Mouse (Mus musculus) right cerebral cortex, postnatal 4 days (tissue): ENCODE results near the gene Ncapd3.

Source experiments
- DNase-seq: peaks from one replicate; pipeline ENCODE4 v3.0.0-alpha.2; 2022

Gene Ncapd3

DNA sequence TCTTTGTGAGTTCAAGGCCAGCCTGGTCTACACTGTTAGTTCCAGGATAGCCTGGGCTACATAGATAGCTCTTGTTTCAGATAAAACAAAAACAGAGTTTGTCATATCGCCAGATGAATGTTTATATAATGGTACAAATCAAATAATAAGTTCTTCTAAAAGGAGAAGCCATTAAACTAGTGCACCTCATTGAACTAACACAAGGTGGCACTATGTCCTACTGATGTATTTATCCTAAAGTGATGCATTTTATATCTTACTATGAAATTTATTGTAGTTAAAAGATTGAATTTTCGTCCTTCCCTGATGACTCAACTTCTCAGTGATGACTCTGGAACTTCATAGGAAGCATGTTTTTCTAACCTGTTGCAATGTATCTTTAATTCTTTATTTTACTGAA is 19.5 kb downstream of the Ncapd3 start:
- no peak for DNase-seq

DNA sequence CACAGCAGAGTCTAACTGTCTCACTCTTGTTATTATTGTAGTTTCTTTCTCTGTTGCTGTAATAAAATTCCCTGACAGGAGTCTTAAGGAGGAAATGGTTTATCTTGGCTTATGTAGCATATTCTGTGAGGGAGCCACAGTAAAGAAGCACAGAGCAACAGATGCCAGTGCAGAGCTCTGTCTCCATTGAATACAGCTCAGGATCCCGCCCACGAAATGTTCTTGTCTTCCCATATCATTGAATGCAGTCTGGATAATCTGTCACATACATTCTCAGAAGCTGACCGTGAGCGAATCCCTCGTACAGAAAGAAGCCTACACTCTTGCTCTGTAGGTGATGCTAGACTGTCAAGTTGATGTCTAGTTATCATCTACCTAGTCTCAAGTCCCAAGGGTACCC is 28.4 kb downstream of the Ncapd3 start:
- no peak for DNase-seq

DNA sequence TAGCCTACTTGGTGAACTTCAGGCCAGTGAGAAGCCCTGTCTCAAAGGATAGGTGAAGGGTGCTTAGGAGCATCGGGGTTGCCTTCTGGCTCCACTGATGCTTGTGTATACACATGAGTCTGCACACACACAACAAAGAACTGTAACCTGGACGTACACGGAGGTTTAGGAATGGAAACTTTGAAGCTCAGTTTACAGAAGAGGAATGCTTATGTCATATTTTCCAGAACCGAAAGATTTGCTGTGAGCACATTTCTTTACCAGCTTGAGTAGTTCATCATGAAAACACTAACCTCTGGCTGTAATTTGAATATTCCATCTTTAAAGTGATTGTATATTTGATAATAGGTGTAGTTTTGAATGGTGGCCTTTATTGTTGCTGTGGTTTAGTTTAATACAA is 40.9 kb downstream of the Ncapd3 start:
- DNase-seq: no peak

GRCm38 (mm10) chr9:27074677-27075076 is 44.7 kb downstream of the Ncapd3 start:
- no peak for DNase-seq

DNA sequence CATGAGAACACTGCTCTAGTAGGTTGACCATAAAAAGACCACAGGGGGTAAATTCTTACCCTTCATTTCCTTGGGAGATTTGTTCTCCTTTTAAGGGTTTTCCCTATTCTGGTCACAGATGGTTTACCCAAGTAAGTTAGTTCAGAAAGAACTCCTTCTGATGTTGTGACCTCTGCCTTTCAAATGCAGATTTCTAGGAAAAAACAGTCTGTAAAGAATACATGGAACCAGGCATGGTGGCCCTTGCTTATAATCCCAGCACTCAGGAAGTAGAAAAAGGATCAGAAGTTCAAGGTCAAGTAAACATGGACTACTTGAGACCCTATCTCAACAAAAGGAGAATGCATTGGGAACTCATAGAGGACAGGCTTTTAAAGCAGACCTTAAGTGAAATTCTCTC is 45.8 kb downstream of the Ncapd3 start:
- DNase-seq: no peak

GRCm38 (mm10) chr9:27086256-27086655 is 56.3 kb downstream of the Ncapd3 start:
- no peak for DNase-seq

GRCm38 (mm10) chr9:27087402-27087801 is 57.4 kb downstream of the Ncapd3 start:
- no peak for DNase-seq

GRCm38 (mm10) chr9:27090134-27090533 is 60.2 kb downstream of the Ncapd3 start:
- DNase-seq: no peak

DNA sequence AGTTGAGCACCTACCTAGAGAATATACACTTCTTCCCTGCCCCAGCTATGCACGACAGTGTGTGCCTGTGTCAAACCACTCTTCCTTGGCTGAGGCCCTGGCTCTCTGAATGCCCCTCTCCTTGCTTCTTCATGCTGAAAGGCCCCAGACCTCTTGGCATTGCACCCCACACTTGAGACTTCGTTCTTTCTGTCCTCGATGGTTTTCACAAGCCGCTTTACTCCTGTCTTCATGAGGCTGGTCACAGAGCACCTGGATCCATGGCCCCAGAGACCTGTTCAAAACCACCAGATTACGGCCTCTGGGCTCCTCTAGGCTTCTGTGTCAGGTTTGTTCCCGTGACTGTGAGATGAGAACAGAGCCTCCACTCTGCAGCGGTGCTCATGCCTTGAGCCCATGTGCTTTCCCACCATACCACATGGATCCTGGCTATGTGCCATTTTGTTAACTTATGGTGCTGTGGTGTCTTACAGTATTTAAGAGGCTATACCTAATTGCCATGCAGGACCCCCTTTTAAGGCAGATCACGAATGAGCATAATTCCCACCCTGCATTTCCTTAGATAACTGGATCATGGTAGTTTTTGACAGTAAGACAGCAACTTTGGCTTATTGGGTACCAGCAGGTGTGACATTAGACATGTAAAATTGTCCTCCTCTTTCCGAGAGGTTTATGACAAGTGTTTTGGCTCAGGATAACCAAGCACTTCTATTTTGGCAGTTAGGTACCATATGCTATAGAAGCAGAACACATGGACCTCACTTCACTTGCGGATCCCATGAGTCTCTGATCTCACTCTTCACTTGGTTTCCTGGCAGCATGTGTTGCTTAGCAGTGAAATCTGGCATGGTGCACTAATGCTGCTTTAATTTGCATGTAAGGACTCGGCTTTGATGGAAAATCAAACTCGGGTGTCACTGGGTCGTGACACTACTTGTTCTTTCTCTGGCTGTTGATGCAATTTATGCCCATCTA is 61.1 kb downstream of the Ncapd3 start:
- no peak for DNase-seq

- no peak for DNase-seq
These were observed 62.9 kb downstream of the Ncapd3 start for GRCm38 (mm10) chr9:27092916-27093315.

- DNase-seq: no peak
These were observed 68.1 kb downstream of the Ncapd3 start for GRCm38 (mm10) chr9:27098092-27098491.

DNA sequence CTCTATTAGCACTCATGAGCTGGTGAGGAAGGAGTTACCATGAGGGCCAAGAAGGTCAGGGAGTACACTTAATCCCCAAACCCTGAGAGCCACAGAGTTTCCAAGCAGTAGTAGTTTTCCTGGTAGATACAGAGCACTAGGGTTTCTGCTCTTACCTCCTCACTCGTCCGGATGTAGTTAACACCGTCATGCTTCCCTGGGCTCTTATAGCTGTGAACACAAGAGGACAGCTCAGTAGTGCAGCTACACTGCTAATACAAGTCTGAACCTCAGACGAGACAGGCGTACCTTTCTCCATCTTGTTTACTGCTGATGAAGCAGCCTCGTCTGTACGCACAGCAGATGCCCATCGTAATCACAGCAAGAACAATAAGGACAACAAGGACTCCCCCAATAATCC is 68.6 kb downstream of the Ncapd3 start:
- no peak for DNase-seq

DNA sequence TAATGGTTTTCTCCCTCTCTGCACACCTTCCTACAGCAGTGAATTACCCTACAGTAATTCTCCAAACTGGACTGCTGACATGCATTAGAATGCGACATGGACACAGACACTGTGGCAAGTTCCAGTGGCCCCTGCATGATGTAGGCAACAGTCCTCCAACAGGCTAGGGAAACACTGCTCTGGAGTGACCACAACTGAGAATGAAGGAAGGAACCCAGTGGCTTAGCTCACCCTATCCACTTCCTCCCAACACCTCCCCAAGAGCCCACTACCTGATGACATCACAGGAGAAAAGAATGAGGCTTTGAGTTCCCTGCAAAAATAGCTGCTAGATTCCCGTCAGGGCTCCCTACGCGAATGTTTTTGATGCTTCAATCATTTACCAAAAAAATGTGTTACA is 69.5 kb downstream of the Ncapd3 start:
- DNase-seq: no peak

- DNase-seq: no peak
These were observed 71.5 kb downstream of the Ncapd3 start for GRCm38 (mm10) chr9:27101466-27101865.

DNA sequence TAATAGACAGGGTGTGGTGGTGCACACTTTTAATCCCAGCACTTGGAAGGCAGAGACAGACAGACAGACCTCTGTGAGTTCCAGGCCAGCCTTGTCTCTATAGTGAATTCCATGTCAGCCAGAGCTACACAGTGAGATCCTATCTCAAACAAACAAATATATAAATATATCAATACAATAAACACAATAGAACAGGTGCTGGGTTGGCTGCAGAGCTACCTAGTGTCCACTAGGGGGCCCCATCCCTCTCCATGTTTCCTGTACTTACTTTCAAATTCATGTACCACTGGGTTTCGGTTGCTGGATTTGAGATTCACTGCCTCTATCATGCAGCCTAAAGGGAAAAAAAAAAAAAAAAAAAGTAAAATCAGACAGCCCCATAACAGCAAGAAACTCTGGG is 76.1 kb downstream of the Ncapd3 start:
- peak; percentile 45 for DNase-seq

DNA sequence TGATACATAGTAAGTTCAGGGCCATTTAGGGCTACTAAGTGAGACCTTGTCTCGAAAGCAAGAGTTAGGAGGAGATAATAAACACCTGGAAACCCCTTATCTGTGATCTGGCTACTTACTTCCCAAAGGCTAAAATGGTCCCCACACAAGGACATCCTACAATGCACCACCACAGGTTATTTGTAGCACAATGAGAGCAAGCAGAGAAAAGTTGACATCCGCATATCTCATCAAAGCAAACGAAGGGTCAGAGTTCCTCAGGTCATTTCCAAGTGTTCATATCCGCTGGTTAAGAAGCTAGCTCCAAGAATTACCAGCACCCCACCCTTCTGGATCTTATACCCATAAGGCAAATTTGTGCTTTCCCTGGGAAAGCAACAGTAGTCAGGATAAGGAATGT is 78.5 kb downstream of the Ncapd3 start:
- DNase-seq: no peak

DNA sequence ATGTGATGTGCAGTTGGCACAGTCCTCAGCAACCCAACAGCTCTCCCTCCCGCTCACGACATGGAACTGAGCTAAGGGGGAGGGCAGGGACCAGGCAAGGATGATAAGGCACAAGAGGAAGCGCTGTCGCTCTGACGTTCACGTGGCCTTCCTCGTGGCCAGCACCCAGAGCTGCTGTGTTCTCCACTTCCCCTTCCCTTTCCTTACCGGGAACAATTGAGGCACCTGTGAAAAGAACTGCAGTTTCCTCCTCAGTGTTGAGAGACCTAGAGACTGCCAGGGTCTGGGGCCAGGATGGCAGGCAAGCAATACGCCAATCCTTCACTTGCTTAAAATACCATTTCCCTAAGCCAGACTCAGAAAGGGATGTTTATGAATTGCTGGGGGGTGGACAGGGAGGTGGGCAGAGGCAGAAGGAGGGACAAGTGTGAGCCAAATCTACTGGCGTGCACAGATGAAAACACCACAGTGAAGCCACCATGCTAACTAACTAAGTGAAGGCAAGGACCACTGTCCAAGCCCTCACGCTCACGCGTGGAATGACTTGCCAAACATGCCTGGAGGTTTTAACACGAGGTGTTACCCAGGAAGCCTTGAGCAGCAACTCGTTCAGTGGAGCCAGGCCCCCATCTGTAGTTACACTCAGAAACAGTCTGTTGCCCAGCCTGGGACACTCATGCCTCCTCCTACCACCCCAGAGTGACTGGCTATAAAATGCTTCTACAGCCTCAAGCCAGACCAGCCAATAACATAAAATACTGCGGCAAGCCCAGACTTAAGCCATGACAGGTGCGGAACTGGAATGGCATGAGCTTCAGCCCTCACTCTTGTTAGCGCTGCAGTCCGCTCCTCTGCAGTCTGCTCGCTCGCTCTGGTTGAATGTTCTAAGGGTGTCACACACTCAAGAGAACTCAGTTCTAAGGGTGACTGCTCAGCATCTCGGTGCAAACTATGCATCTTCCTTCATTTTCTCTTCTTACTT is 79.8 kb downstream of the Ncapd3 start:
- no peak for DNase-seq

GRCm38 (mm10) chr9:27110681-27111080 is 80.7 kb downstream of the Ncapd3 start:
- no peak for DNase-seq

DNA sequence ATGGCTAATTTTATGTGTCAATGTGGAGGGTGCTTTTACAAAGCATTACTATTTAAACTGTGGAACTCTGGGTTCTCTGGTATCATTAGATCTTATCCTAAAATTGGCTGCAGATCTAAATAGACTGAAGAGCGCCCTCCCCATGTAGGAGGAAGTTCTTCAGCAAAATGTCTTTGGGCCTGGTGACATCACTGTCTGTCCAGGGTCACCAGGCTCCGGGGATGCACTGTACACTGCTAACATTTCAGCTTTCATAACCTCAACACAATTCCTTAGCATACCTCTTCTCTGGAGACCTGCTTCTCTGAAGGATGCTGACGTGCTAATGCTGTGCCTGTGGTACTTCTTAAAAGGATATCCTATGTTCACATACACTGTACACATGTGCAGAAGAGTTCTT is 81.8 kb downstream of the Ncapd3 start:
- no peak for DNase-seq

DNA sequence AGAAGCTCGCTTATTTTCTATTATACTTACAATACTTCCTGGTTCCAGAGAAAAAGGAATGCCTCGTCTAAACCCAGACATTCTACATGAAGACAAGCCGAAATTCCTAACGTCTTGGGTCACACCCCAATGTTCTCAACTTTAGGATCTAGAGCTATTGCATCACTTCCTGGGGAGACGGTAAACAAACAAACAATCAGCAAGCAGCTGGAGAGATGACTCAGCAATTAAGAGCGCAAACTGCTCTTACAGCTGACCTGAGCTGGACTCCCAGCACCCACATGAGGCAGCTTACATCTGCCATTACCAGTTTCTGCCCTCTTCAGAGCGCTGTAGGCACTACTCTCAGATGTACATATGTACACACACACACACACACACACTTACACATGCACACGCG is 91.3 kb downstream of the Ncapd3 start:
- DNase-seq: no peak

GRCm38 (mm10) chr9:27122076-27122475 is 92.1 kb downstream of the Ncapd3 start:
- no peak for DNase-seq

- no peak for DNase-seq
These were observed 93.0 kb downstream of the Ncapd3 start for GRCm38 (mm10) chr9:27122963-27123362.

GRCm38 (mm10) chr9:27123947-27124346 is 94.0 kb downstream of the Ncapd3 start:
- no peak for DNase-seq

DNA sequence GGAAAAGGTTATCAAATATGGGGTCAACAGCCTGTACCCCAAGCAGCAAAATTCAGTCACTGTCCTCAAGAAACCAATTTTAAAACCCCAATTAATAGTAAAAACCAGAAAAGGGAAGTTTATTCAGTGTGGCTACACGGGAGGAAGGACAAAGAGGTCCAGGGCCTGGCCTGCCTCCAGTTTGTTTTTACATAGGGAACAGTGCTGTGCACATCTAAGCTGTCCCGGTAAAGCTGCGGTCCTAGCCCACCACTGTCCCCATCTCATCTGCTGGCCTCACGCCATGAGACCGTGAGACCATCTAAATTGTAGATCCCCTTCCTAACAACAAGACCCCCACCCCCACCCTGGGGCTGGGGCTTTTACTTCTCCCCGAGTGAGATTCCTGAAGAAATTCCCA is 95.5 kb downstream of the Ncapd3 start:
- DNase-seq: no peak
